Mouse (Mus musculus): ENCODE measurements around the gene Hipk2.

GRCm38 (mm10) chr6:38718625-38719024 is 157.3 kb downstream of the Hipk2 start:
- TF ChIP-seq CTCF (IDR thresholded peaks at IDR 0.05; ENCODE audit: borderline replicate concordance, insufficient read depth, low read depth, low read length) (no peak), POLR2A (IDR thresholded peaks at IDR 0.05; ENCODE audit: borderline replicate concordance, insufficient read depth, low read length) (no peak)

Data from cerebellum, adult 2 months (tissue).